In the genomic region with DNA sequence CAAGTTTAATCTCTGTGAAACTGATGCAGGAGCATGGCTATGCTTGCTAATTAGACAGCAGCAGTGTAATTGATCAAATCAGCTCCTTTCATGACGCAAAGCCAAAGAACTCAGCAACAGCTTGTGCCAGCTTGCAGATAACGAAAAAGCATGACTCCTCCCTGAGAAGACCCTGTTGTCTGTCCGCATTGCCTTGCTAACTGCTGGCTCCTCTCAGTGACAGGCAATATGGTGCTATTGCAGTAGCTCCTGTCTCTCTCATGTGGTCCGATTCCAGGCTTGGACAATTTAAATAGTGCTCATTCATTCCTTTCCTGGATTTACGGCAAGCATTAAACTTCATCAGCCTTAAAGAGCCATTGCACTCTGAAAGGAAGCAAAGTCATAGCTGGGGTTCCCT, we compare ENCODE assay signal across 19 mouse cellular contexts. TPM values are rescaled to one million over a fixed set of nuclear protein-coding genes. Genes with fewer than 3 reads are reported as not detected.
DNase-seq lines count a peak whose midpoint lies in the region; ATAC-seq and TF ChIP-seq lines count a peak whose summit lies in the region.
"Had no signal": no experiment of that assay in that cellular context is flagged by ENCODE, and none has a peak within 500 bp of the region (broad histone marks: within the 10 kb centered on the region; RNA-seq: fewer than 3 reads in every experiment).

No protein-coding gene starts in this region.

- H3K27me3 ChIP-seq in forebrain, embryonic 16.5 days (replicated peaks; ENCODE audit: control insufficient read depth, insufficient read depth, low read length), result no peaks in the 10 kb centered on the region
- peaks cover 15% of the 10 kb centered on the region; the same call in 1 of the 2 replicates for H3K27me3 ChIP-seq in forebrain, embryonic 10.5 days (ENCODE audit: poor library complexity, severe bottlenecking)
- no peaks in the 10 kb centered on the region for H3K27me3 ChIP-seq in lung, postnatal 0 days (replicated peaks; ENCODE audit: insufficient read depth, low read length)
- H3K27me3 ChIP-seq: embryonic facial prominence, embryonic 12.5 days; heart, embryonic 15.5 days; hindbrain, embryonic 15.5 days had no signal

- H3K9me3 ChIP-seq in forebrain, embryonic 16.5 days (ENCODE audit: control insufficient read depth, low read length), result no peaks in the 10 kb centered on the region
- H3K9me3 ChIP-seq in forebrain, embryonic 10.5 days, result no peaks in the 10 kb centered on the region
- H3K9me3 ChIP-seq in lung, postnatal 0 days (ENCODE audit: low read length), result no peaks in the 10 kb centered on the region
- H3K9me3 ChIP-seq: embryonic facial prominence, embryonic 12.5 days; forebrain, embryonic 13.5 days; heart, embryonic 15.5 days; hindbrain, embryonic 15.5 days had no signal

- no peaks in the 10 kb centered on the region for H3K36me3 ChIP-seq in forebrain, embryonic 16.5 days (ENCODE audit: control insufficient read depth, insufficient read depth)
- H3K36me3 ChIP-seq in forebrain, embryonic 10.5 days (replicated peaks), result no peaks in the 10 kb centered on the region
- no peaks in the 10 kb centered on the region for H3K36me3 ChIP-seq in lung, postnatal 0 days (ENCODE audit: insufficient read depth, low read length)
- H3K36me3 ChIP-seq: embryonic facial prominence, embryonic 12.5 days; heart, embryonic 15.5 days; hindbrain, embryonic 15.5 days had no signal

- DNase-seq in forebrain, embryonic 10.5 days (ENCODE audit: extremely low spot score, low spot score), result no peak
- peak; percentile 8 to 18 for DNase-seq in layer of hippocampus, postnatal 10 days (ENCODE audit: low spot score in 2 of 2)
- no peak for DNase-seq in layer of hippocampus, adult 11-12 months (ENCODE audit: low spot score)
- DNase-seq in lung, postnatal 0 days (ENCODE audit: low spot score), result peak; percentile 50
- DNase-seq in lung, postnatal 14 days, result no peak
- peak; percentile 53 for DNase-seq in brain, embryonic 14.5 days (ENCODE audit: low read depth)
- DNase-seq: adrenal gland, postnatal 10 days; cerebellum, adult 11-12 months; cerebellum, adult 9-10 months; cerebellum, postnatal 25 days; gastrocnemius, postnatal 14 days; heart, adult 2 months; heart, postnatal 14 days had no signal

- WGBS in forebrain, embryonic 16.5 days, result 19% methylated on average over 5 of the region's 5 CpGs
- 79% methylated on average over 5 of the region's 5 CpGs for WGBS in forebrain, embryonic 10.5 days
- 55% methylated on average over 5 of the region's 5 CpGs for WGBS in lung, postnatal 0 days

- no peak for TF ChIP-seq POLR2A in brain, embryonic 14.5 days (IDR thresholded peaks at IDR 0.05; ENCODE audit: borderline replicate concordance, extremely low read depth, insufficient read depth, insufficient read length, poor library complexity, severe bottlenecking)

- 0 out of 2 replicates have a peak overlapping the region, but pooled peaks have one; percentile 15 for H3K4me2 ChIP-seq in forebrain, embryonic 16.5 days (ENCODE audit: low read length)
- no peak overlapping the region for H3K4me2 ChIP-seq in lung, postnatal 0 days (replicated peaks; ENCODE audit: low read depth, low read length)
- H3K4me2 ChIP-seq: embryonic facial prominence, embryonic 12.5 days; forebrain, embryonic 13.5 days; heart, embryonic 11.5 days; heart, embryonic 15.5 days; hindbrain, embryonic 15.5 days had no signal

- H3K9ac ChIP-seq in forebrain, embryonic 16.5 days (replicated peaks; ENCODE audit: low read depth, low read length), result no peak overlapping the region
- H3K9ac ChIP-seq in lung, postnatal 0 days (replicated peaks; ENCODE audit: low read depth), result no peak overlapping the region
- H3K9ac ChIP-seq: embryonic facial prominence, embryonic 12.5 days; forebrain, embryonic 13.5 days; heart, embryonic 15.5 days; hindbrain, embryonic 15.5 days had no signal

- TF ChIP-seq EP300 in lung, postnatal 0 days (IDR thresholded peaks at IDR 0.05), result no peak

- ATAC-seq in forebrain, embryonic 16.5 days, result peak; percentile 38; the same call in 1 of the 2 replicates
- peak; percentile 64 for ATAC-seq in lung, postnatal 0 days
- ATAC-seq: forebrain, embryonic 13.5 days had no signal

- no peak for TF ChIP-seq CTCF in lung, postnatal 0 days (IDR thresholded peaks at IDR 0.05)
- no peak for TF ChIP-seq CTCF in brain, embryonic 14.5 days (IDR thresholded peaks at IDR 0.05; ENCODE audit: borderline replicate concordance, extremely low read depth, insufficient read depth, insufficient read length)

- no peak overlapping the region for H3K4me3 ChIP-seq in forebrain, embryonic 16.5 days (replicated peaks; ENCODE audit: low read length)
- H3K4me3 ChIP-seq in forebrain, embryonic 10.5 days, result no peak overlapping the region
- H3K4me3 ChIP-seq in lung, postnatal 0 days (ENCODE audit: low read depth, low read length), result no peak overlapping the region
- H3K4me3 ChIP-seq: embryonic facial prominence, embryonic 12.5 days; forebrain, embryonic 13.5 days; heart, adult 2 months; heart, embryonic 15.5 days; hindbrain, embryonic 15.5 days had no signal

- H3K27ac ChIP-seq in forebrain, embryonic 16.5 days (ENCODE audit: low read length), result no peak overlapping the region
- H3K27ac ChIP-seq in forebrain, embryonic 10.5 days, result no peak overlapping the region
- H3K27ac ChIP-seq in lung, postnatal 0 days (ENCODE audit: low read length), result no peak overlapping the region
- H3K27ac ChIP-seq: embryonic facial prominence, embryonic 12.5 days; forebrain, embryonic 13.5 days; heart, adult 2 months; heart, embryonic 15.5 days; hindbrain, embryonic 15.5 days had no signal

- H3K4me1 ChIP-seq in forebrain, embryonic 16.5 days (replicated peaks; ENCODE audit: control insufficient read depth, insufficient read depth, low read length), result peaks cover 3% of the 10 kb centered on the region
- H3K4me1 ChIP-seq in forebrain, embryonic 10.5 days, result peaks cover 7% of the 10 kb centered on the region
- H3K4me1 ChIP-seq in lung, postnatal 0 days (ENCODE audit: insufficient read depth, low read depth, low read length), result no peaks in the 10 kb centered on the region
- H3K4me1 ChIP-seq: embryonic facial prominence, embryonic 12.5 days; heart, embryonic 15.5 days had no signal

RNA-seq across cellular contexts. Expression of a gene that starts 59.9 kb away (rescaled TPM):
- polyA plus RNA-seq in forebrain, embryonic 16.5 days (2015; fragmentation: Nextera tagmentation; extraction: Ambion mirVana), result 66.9 and 75.7 TPM in 2 replicates
- 78.3 and 80.9 TPM in 2 replicates for polyA plus RNA-seq in forebrain, embryonic 10.5 days (2016; fragmentation: Nextera tagmentation; extraction: Ambion mirVana)
- total RNA-seq in layer of hippocampus, postnatal 10 days (2021), result 10 to 100 TPM; 49.1 to 53.0 TPM
- 53.2 TPM in 2 replicates for polyA plus RNA-seq in lung, postnatal 0 days (2015; fragmentation: Nextera tagmentation; extraction: Ambion mirVana)
- 39.1 and 44.9 TPM in 2 replicates for polyA plus RNA-seq in brain, embryonic 14.5 days (2012; rRNA removed)

Comparison
In these comparisons a context has a peak if more than half of its experiments do, and no peak if none do; other contexts are left out.
1. DNase-seq: peak in layer of hippocampus, postnatal 10 days (2 of 2), lung, postnatal 0 days (single experiment) and brain, embryonic 14.5 days (single experiment); none in forebrain, embryonic 10.5 days (single experiment), layer of hippocampus, adult 11-12 months (single experiment) and lung, postnatal 14 days (single experiment).